Mouse (Mus musculus): ENCODE data around the gene Carmil1.

Carmil1 gene

GRCm38 (mm10) chr13:24280439-24281431, at the start of gene Carmil1:
Gene Carmil1 (minus strand): TSS chr13:24280795.
- DNase-seq: peak; percentile 83

GRCm38 (mm10) chr13:24330128-24330527, 49.5 kb upstream of the Carmil1 start:
- DNase-seq: no peak

GRCm38 (mm10) chr13:24328036-24328817, 47.6 kb upstream of the Carmil1 start:
- no peak for DNase-seq

GRCm38 (mm10) chr13:24327201-24327600, 46.6 kb upstream of the Carmil1 start, which contains the start of gene Cmah:
Gene Cmah (plus strand): TSS chr13:24327404.
- no peak for DNase-seq

- no peak for DNase-seq
Measured at GRCm38 (mm10) chr13:24321313-24321712, 40.7 kb upstream of the Carmil1 start.

- DNase-seq: peak; percentile 48
Measured at GRCm38 (mm10) chr13:24318618-24319017, 38.0 kb upstream of the Carmil1 start.

- no peak for DNase-seq
Measured at GRCm38 (mm10) chr13:24316563-24316962, 36.0 kb upstream of the Carmil1 start.

- DNase-seq: no peak
Measured at GRCm38 (mm10) chr13:24311011-24311940, 30.7 kb upstream of the Carmil1 start.

GRCm38 (mm10) chr13:24306248-24306647, 25.7 kb upstream of the Carmil1 start:
- peak; percentile 54 for DNase-seq

GRCm38 (mm10) chr13:24305486-24305885, 24.9 kb upstream of the Carmil1 start:
- DNase-seq: no peak

- peak; percentile 52 for DNase-seq
Measured at GRCm38 (mm10) chr13:24297252-24297651, 16.7 kb upstream of the Carmil1 start.

- no peak for DNase-seq
Measured at GRCm38 (mm10) chr13:24287381-24287780, 6.8 kb upstream of the Carmil1 start.

GRCm38 (mm10) chr13:24279762-24280438, 695 bp downstream of the Carmil1 start:
- DNase-seq: no peak

GRCm38 (mm10) chr13:24279407-24279761, 1.2 kb downstream of the Carmil1 start:
- no peak for DNase-seq

GRCm38 (mm10) chr13:24272740-24273377, 7.7 kb downstream of the Carmil1 start:
- no peak for DNase-seq

GRCm38 (mm10) chr13:24269100-24269465, 11.5 kb downstream of the Carmil1 start:
- no peak for DNase-seq

GRCm38 (mm10) chr13:24268355-24269099, 12.1 kb downstream of the Carmil1 start:
- DNase-seq: no peak

- DNase-seq: no peak
Measured at GRCm38 (mm10) chr13:24264760-24265159, 15.8 kb downstream of the Carmil1 start.

- DNase-seq: no peak
Measured at GRCm38 (mm10) chr13:24263560-24263959, 17.0 kb downstream of the Carmil1 start.

- DNase-seq: no peak
Measured at GRCm38 (mm10) chr13:24260751-24261591, 19.6 kb downstream of the Carmil1 start.
